Mouse (Mus musculus): ENCODE data around the gene Gm4881.

Gm4881 gene

DNA sequence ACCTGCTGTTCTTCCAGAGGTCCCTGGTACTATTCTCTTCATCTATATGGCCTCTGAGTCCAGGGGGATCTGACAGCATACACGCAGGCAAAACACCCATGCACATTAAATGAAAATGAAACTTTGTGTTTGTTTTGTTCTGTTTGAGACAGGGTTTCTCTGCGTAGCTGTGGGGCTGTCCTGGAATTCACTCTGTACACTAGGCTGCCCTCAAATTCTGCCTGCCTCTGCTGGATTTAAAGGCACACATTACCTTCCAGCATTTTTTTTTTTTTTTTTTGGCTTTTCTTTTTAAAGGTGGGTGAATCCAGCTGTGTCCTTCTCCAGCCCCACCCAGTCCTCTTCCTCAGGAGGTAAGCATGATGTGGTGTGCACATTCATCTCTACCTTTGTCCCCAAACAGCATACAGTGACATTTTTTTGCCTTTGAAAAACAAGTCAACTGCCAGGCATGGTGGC lies 52.1 kb downstream of the Gm4881 start:
- no peak for DNase-seq

DNA sequence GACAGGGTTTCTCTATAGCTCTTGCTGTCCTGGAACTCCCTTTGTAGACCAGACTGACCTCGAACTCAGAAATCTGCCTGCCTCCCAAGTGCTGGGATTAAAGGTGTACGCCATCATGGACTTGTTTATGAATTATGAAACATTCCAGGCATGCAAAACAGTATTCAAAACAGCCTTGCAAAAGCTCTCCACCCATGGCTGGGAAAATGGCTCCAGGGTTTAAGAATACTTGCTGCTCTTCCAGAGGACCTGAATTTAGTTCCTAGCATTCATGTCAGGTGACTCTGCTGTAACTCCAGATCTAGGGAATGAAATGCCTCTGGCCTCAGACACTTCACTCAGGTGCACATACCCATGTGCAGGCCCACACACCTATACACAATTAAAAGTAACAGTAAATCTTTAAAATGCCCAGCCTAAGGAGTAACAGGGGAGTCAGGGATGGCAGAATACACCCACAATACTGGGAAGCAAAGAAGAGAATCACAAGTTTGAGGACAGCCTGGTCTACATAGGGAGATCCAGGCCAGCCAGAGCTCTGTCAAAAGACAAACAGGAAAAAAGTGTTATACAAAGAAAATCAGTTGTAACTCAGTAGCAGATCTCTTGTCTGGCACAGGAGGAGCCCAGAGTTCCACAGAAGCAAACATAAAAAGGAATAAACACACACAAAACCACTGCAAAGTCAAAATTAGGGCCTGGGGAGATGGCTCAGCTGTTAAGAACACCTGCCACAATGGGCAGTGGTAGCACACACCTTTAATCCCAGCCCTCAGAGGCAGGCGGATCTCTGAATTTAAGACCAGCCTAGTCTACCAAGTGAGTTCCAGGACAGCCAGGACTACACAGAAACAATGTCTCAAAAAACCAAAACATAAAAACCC lies 52.8 kb downstream of the Gm4881 start:
- DNase-seq, result no peak

DNA sequence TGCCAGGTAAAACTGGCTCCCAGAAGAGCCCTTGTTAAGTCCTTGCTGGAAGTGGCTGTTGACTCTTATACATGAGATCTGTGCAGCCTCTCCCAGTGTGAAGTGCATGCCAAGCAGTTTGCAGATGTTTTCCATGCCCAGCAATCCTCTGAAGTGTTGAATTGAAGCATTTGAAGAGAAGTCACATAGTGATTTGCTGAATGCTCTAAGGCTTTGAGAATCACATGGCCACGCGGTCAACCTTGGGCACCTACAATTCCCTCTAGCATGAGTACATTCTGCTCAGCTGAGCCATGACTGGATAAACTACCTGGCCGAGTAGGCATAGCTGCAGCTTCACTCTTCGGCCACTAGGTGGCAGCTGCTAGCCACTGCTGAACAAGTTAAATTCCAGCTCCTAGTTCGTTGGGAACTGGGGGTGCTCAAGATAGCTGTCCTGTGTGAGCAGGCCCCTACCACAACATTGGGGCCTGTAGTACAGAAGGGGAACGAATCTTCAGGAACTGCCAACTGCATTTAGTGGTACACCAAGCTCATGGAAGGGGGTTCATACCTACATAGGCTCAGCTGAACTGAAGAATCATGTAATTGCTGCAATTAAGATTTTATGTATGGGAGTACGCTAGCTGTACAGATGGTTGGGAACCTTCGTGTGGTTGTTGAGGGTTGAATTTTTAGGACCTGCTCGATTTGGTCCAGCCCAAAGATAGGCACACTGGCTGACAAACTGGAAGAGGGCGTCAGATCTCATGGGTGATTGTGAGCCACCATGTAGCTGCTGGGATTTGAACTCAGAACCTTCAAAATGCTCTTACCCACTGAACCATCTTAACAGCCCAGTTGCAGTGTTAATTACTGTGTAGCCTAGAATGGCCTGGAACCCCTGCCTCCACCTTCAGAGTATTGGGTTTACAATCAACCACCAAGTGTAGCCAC lies 53.7 kb downstream of the Gm4881 start:
- DNase-seq, result peak; percentile 78

DNA sequence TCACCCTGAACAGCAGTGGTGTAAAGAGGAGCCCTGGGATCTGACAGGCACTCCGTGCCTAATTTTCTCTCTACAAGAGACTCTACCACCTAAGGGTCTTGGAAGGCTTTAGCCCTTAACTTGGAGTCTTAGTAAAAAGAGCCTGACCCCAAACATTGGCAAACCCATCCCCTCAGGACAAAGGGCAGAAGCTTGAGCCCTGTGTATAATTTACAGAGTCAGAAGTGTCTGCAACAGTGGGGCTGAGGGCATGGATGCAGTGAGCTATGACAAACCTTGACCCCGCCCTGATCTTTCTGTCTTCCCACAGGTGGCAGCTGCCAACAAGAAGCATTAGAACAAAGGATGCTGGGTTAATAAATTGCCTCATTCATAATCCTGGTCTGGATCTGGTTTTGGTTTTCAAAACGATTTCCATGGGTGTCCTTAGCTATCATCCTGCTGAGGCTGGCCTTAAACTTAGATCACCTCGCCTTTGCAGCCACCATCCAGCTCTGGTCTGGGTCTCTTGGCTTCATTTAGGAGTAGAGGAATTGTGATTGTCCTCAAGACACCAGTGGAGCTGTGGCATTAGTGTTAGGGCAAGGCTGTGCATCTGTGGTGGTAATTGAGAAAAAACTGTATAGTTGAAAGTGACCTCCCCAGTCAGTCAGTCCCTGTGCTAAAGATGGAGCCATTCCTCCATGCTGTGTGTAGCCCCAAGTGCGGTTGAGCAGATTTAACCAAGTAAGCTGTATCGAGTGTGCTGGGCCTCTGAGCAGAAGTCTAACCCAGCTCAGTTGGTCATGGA lies 54.7 kb downstream of the Gm4881 start:
- no peak for DNase-seq

DNA sequence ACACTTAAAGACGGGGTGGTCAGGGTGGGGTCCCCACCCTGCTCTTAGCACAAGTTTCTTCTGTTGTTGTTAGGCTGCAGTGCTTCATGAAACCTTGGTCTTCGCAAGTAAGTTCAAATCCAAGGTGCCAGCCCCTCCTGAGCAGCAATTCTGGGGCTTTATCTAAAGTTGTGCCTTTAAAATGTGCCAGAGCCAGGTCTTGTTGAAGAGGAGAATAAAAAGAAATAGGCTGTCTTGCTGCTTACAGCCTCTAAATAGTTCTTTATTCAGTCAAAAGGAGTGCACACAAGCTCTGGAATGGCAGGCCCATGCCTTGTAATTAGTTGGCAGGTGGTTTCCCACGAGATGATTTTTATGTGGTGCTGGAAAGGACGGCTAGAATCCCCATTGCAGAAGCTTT lies 57.2 kb downstream of the Gm4881 start:
- no peak for DNase-seq

DNA sequence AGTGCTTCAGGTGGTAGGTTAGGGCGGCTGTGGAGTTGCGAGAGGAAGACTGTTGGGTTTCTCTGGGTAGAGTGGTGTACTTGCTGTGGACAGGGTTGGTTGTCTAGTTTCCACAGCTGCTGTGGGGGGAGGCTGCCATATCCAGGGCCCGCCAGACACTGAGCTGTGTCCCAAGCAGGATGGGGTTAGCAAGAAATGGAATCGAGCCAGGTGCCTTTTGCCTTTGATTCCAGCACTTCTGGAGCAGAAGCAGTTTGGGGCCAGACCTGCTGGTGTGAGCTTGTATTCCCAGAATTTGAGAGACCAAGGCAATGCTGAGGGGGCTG lies 58.0 kb downstream of the Gm4881 start:
- DNase-seq, result no peak

DNA sequence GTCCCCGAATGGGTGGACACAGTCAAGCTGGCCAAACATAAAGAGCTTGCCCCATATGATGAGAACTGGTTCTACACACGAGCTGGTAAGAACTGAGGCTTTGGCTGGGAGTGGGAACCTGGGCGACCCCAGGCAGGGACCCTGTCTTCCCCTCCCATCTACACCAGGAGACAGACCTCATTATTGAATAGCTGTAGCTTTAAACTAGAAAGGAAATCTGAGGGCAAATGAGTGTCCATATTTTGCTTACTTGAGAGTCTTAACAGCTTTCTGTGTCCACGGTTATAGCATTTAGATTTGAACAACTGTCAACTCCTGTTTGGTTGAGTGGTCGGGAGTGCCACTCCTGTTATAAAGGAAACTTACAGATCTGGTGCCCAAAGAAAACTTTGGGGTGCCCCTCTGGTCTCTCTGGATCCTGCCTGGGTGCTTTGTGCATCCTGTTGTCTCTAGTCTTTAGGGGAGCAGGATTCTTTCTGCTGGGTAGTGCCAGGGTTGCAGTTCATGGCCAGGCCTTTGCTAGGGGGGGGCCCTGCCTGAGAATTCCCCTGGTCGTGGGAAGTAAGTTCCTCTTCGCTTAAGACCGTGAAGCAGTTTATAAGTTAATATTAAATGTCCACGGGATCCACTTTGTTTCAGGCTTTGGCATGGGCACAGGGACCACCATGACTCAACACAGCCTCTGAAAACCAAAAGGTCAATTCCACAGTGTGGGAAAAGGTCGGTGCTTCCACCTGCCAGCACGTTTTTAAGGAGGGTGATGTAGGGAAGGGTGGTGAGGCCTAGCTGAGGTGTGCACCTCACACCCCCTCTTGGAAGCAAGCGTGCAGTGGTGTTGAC lies 58.6 kb downstream of the Gm4881 start:
- no peak for DNase-seq

DNA sequence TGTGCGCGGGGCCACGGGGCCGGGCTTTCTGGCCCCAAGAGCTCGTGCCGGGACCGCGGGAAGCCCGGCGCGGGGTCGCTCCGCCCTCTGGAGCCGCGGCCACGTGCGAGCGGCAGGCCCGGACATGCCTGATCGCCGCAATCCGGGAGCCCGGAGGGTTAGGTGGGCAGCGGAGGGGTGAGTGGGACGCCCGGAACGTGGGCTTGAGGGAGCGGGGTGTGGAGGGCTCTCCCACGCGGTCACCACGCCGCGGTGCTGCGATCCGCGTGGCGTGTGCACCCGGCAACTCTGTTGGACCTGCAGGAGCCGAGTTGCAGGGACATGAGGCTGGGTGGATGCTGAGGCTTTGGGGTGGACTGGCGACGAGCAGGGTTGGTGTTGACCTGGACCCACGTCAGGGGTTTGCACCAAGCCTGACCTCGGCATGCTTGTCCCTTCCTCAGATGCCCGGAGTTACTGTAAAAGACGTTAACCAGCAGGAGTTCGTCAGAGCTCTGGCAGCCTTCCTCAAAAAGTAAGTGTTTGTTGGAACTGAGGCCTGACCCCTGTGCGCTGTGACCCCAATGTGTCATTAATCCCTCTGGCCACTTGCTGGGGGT lies 59.5 kb downstream of the Gm4881 start:
- DNase-seq, result no peak

DNA sequence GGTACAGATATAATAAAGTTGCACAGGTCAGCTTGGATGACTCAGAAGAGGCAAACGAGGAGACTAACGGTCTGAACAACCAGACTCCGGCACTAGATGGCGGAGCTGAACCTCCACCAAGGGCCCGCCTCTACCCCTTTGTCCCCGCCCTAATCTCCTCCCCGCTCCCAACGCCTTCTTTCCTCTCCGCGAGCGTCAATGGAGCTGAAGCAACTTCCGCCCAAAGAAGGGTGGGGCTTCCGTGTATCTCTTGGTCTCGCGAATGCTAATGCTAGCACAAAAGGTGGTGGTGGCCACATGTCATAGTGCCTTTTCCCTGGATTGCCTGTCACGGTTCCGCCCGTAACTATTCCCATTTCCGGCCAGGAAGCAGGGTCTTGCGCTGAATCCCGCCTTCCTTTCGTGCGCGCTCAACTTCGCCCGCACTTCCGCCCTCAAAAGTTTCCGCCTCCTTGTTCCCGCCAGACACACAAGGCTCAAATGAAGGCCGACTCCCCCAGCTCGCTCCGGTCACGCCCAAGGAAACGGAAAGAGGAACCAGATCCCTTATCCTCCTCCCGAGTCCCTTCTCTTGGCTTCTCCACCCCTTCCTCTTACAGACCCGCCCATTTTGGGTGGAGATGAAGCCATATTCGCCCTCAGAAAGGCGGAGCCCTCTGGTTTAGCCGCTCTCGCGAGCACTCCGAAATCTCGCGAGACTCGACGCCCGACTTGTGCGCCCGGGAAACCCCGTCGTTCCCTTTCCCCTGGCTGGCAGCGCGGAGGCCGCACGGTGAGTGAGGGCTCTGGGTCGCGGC lies 60.2 kb downstream of the Gm4881 start, which contains the start of gene Rps19:
Gene Rps19 (plus strand): TSS at position 476 of the 797 bp plus-strand sequence.
- DNase-seq, result peak; percentile 96

DNA sequence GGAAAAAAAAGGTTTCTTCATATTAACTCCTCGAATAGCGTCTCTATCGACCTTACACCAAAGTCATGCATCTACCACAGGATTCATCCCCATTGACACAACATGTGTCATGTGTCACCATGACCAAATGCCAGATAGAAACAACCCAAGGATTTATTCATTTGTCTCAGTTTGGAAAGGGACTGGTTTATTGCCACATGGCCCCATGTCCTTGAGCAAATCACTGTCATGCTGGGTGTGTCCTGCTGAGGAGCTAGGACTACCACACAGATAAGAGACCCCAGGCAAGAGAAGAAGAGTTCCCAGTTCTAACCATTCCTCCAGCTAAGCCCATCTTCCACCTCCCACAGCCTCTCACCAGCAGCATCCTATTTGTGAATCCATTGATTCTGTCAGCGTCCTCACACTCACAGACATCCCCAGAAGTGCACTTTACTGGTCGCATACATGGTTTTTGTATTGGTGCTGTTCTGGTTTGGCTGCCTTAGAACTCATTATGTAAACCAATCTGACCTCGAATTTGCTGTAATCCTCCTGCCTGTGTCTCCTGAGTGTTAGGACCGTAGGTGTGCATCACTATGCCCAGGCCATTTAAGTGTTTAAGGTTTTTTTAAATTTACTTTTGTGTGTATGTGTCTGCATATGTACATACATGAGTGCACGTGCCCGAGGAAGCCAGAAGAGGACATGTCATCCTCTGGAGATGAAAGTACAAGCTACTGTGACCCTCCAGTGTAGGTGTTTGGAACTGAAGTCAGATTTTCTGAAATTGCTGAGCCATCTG lies 61.7 kb downstream of the Gm4881 start:
- DNase-seq, result no peak

DNA sequence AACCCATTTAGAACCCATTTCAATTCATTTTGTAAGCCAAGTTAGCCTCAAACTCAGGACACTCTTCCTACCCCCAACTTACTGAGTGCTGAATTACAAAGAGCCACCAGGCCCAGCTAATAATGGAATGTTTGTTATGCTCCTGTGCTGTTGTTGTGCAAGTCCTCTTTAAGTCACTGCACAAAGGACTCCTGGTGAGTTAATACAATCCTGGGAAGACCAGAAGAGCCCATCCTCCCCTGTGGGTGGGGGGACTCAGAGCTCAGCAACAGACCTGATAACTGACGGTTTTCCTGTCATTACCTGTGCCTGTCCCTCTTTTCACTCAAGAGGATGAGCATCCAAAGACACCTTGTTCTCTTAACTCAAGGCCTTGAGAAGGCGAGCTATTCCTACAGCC lies 64.7 kb downstream of the Gm4881 start:
- no peak for DNase-seq

DNA sequence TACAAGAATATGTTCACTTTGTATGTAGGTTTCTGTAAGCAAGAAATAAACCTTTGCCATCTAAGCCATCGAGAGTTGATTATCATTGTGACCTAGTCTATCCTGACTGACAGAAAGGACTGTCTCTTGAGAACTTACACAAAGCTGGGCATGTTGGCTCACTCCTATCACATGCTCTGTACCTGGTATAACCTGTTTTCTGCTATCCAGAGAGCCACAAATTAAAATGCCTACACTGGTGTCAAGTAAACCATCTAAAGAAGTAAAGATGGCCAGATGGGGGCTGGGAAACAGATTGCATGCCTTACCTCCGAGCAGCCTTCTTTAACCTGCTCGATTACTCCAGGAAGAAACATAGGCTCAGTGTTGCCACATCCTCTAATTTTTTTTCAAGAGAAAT lies 66.7 kb downstream of the Gm4881 start:
- no peak for DNase-seq
